Mouse (Mus musculus) left cerebral cortex, postnatal 10 days (tissue): Measurements from ENCODE around the gene Enox1. TPM values are rescaled to one million over a fixed set of nuclear protein-coding genes. Genes with fewer than 3 reads are reported as not detected.
A peak's percentile ranks its signal among the peaks of the same experiment; 100 is the strongest.

Experiments
- DNase-seq, 2 experiments: peaks; one replicate each; pipeline ENCODE4 v3.0.0; 2021 to 2022; ENCODE audit warnings: low spot score in 2 of 2, mixed read lengths in 1 of 2; ENCODE audit errors: extremely low spot score in 1 of 2
- intact Hi-C: fragments of 180-260 bp; cut with DNase I; formaldehyde crosslinking; loops from one replicate; pipeline ENCODE4 v1.15.1; 2025
- total RNA-seq, 2 experiments: library from RNA; stranded (reverse); gene quantifications; 2 replicates each; pipeline ENCODE4 v1.2.3; 2021

Enox1 gene
- total RNA-seq, 2 experiments from 2014 or later: 53.0 to 54.1 TPM

DNA sequence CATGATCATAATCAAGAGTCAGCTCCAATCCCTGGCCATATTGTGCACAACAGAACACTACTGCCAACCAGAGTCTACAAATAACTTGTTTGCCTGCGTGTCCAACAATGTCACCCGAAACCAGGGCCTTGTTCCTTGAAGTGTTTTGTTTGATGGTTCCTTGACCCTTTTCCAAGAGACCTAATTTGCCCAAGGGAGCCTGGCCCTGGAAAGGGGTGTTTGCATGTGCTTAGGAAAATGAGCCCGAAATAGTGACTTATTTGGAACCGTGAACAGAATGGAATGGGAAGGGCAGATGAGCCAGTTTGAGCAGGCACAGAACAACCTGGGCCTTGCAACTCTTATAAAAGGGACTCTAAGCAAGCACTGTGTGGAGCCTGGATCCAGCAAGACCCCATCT lies 316.9 kb downstream of the Enox1 start:
- intact Hi-C loops: no loop called here
- no peak for DNase-seq

DNA sequence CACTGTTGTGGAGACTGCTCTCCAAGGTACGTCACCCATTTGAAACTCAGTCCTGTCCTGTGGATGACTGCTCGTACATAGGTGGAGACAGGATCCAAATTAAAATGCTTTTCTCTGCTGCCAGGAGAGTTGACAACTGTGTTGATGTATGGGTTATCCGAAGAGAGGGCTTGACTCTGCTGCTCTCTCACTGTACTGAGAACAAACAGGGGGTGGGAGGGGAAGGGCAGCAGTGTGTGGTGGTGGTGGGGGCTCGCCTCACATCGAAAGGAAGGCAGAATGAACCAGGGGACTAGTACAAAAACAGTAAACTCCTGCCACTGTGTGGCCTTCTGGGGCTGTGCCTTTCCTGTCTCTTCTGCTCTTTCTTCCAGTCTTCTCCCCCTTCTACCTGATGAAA lies 317.5 kb downstream of the Enox1 start:
- intact Hi-C loops: no loop called here

DNA sequence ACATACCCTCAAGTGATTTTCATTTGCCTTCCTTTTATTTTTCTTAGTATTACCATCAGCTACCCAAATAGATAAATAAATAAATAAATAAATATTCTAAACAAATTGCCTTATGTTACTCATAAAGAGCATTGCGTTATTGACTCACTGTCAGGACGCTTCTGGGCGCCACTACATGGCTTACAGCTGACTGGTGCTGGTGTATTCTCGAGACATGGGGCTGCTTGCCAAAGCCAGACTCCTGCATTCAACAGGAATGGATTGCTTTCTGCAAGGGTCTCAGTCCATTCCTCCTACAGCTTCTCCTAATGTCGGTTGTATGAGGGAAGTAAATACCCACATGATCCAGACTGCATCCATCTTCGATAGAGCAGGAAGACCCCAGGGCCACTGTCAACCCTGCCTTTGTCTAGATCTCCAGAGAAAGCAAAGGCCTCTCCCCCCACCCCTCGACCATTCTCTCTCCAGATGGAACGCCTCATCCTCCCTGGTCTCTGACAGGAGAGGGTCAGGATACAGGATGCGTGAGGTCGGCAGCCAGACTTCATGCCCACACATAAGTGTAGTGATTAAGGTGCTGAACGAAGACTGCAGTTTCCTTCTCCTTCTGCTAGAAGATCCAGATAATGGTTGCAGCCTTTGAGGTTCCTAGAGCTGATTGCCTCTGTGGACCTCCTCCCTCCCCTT lies 318.7 kb downstream of the Enox1 start:
- intact Hi-C loops: no loop called here
- DNase-seq: no peak

More for the DNA sequence above, 317.5 kb downstream of the Enox1 start:
- no peak for DNase-seq

DNA sequence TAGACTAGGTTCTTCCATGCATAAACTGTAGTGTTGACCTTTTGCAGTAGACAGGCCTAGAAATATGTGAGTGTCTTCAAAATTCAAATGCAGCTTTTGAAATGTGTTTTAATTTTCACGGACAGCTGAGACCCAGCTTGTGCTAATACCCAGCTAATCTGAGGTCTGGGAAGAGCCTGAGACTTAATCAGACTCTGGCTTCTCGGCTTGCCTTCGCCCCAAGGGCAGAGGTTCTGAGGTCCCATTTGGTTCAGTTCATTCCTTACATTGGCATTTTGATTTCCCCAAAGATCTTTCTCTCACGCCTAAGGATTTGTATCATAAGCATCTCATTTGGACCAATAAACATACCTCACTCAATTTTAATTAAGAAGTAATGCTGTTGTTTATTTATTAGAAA lies 321.1 kb downstream of the Enox1 start:
- no peak for DNase-seq
- intact Hi-C loops: no loop called here

DNA sequence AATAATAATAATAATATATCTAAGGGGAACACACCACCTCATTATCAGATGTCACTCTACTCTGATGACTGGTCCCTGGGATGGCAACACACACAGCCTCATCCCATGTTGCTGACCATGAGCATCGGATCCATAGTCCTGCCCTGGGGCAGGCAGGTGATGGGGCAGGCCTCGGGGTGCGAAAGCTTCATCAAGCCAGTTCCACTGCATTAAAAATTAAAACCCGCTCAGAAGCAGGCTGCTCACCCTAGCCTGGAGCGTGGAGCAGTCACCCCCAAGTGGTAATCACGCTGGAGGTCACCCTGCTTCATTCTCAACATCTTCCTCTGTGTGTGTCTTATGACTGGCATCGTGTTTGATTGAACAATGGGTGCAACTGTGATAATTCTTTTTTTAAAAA lies 321.6 kb downstream of the Enox1 start:
- DNase-seq: no peak
- intact Hi-C loops: no loop called here

DNA sequence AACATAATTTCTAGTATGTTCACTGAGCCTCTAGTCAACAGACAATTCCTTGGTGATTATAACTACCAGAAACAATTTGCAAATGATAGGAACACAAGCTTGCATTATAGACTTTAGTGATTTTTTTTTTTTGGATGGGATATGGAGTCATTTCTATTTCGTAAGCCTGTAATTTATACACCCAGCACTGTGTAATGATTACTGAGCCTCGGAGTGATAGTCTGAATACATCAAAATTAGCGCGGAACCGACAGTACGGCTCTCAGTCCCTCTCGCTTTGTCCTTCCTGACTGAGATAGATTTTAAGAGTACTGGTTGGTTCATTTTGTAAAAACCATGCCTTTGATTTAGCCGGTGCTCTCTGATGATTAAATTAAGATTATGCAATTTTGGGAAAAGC lies 322.1 kb downstream of the Enox1 start:
- no peak for DNase-seq
- intact Hi-C loops: no loop called here

DNA sequence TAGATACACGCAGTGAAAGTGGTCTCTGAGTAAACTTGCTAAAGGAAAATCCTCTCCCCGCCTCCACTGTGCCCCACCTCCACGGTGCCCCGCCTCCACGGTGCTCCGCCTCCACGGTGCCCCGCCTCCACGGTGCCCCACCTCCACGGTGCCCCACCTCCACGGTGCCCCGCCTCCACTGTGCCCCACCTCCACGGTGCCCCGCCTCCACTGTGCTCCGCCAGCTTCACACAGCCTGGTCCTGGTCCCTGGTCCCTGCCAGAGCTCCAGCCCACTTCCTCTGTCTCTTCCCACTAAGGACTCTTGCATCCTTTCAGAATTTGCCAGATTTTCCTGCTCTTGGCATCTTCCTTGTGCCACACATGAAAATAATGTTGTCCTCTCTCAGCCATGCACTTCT lies 326.5 kb downstream of the Enox1 start:
- DNase-seq: no peak
- intact Hi-C loops: no loop called here

DNA sequence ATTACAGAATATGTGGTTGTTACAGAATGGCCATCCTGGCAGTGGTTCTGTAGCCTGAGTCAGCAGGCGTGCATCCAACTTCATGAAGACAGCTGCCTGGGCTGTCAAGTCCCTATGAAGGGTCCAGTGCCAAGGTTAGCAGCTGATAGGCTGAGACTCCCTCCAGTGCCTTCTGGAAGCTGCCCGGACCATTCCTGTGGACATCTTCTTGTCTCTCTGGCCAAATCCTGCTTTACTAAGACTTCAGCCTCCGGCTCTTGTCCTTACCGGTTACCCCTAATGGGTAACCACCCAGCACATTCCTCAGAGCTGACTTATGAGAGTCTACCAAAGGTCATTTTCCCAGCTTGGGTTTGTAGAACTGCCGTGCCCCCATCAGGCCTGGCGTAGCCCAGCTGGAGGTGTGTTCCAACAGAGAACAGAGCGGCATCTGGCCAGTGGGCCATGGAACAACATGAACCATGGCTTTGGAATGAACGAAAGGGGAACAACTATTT lies 328.4 kb downstream of the Enox1 start:
- peak in 1 of 2 experiments; percentile 36 for DNase-seq
- intact Hi-C loops: no loop called here

DNA sequence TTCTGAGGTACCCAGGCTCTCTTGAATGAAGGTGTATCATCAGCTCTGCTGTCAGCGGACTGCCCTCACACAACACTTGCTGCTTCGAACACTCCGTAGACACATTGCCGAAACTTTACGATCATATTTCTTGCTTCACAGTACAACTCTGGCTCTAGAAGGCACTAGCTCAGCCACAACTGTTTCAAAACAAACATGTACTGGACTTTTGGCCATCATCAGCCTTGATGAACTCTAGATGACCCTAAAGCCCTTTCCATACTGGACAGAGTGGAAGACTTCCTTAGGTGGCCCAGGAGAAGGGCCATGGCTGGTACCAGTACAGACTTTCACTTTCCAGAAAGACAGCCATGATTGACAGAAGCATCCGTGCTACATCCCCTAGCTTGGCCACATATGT lies 334.1 kb downstream of the Enox1 start:
- no peak for DNase-seq
- intact Hi-C loops: no loop called here

DNA sequence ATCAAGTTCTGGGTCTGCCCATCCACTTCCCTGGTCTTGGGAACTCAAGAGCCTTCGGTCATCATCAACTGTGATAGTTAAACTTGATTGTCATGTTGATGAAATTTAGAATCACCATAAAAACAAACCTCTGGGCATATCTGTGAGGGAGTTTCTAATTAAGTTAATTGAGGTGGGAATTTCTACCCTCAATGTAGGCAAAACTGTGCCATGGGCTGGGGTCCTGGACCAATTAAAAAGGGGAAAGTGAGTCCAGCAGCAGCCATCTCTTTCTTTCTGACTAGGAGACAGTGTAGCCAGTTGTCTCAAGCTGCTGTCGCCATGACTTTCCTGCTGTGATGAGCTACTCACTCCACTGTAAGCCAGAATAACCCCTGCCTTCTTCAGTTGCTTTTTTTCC lies 335.2 kb downstream of the Enox1 start:
- intact Hi-C loops: no loop called here

DNA sequence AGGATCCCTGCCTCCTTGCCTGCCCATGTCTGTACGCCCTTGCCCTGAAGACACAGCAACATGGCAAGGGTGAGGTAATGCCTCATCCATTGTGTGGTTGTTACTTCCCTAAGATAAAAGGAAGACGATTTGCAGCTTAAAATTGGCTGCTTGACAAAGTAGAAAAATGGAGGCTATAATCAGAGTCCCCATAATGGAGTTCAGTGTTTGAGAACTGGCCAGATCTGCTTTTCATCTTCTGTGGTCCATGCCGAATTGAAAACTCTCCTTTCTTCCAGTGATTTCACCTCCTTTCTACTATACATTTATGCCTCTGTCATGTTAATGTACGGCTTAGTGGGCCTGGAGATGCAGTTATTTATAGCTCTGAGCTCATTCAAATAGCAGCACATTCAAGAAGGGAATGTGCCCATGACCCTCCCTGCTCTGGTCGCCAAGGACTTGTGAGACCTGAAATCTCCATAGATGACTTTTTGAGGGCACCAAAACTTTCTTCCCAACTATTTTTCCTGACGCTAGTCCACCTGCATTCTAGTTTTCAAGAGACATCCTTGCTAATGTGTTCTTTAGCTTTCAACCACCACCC lies 343.5 kb downstream of the Enox1 start:
- no peak for DNase-seq

More for the DNA sequence above, 335.2 kb downstream of the Enox1 start:
- no peak for DNase-seq

DNA sequence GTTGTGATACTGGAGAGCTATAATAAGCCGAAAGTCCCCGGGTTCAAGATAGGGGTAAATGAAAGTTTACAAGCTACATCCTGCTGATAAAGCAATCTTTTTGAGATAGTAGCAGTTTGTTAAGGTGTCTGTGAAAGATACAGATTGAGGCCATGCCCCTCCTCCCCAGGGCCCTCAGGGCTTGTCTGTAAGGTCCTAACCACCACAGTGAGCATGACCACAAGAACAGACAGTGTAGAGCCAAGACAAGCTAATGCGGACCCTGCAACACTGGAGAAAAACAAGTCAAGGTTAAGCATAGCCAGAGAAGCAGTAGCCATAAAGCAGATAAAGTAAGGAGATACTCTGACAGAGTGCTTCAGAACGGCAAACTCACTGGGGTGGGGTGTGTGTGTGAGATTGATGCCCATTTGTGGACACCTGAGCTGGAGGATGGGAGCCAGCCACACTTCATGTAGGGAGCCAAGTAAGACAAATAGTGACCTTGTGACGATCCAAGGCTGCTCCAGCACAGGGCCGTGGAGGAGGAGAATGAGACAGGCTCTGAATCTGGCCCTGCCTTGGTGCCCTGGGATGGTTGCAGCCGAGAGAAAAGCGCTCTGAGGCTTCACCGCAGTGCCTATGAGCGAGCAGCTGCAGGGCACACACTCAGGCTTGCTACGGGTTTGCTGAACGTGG lies 348.0 kb downstream of the Enox1 start:
- intact Hi-C loops: no loop called here
- no peak for DNase-seq

More for the DNA sequence above, 343.5 kb downstream of the Enox1 start:
- intact Hi-C loops: no loop called here

DNA sequence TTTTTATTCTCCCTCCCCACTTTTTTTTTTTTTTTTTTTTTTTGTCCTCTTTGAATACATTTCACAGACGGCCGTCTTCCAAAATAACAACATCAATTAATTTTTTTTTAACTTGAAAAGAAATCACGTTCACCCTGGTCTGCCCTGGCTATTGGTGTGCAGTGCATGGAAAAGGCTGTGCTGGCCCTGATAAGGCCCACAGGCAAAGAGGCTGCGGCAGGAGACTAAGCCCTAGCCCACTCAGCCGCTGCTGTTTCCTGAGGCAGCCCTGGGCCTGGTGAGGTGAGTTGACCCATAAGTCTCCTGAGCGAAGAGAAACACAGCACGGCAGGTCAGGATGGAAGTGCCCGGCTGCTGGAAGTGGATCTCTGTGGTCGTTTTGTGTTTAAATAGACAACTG lies 349.8 kb downstream of the Enox1 start:
- intact Hi-C loops: no loop called here
- DNase-seq: no peak

DNA sequence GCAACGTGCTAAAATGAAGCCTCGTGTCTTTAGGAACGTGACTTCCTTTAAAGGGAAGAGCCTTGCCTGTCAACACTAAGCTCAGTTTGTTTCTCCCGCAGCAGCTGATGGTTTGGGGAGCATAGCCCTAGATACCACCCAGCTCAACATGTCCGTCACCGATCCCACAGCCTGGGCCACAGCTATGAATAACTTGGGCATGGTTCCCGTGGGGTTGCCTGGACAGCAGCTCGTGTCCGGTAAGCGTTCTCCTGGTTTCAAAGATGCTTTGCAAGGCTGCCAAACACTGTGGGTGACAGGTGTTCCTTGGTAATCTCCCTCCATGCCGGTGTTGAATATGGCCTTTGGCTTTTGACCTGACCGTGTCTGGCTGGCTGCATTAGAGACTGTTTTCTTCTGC lies 351.5 kb downstream of the Enox1 start:
- intact Hi-C loops: no loop called here
- peak in 1 of 2 experiments; percentile 24 for DNase-seq

DNA sequence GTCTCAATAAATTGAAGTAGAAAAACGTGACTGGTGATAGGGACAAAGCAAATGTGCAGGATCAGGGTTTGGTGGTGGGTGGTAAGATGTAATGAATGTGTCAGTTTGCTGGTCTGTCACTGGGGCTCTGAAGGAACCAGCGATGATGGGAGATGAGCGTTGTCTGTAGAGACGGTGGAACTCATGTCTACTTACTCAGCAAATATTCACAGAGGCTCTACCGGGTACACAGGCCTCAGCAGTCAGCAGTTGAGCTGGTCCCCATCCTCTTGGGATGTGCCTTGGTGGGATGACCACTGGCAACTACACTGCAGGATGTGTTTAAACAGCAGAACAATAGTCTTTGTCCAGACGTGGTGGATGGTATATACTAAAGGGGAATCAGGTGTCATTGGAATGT lies 352.5 kb downstream of the Enox1 start:
- no peak for DNase-seq
- intact Hi-C loops: no loop called here

DNA sequence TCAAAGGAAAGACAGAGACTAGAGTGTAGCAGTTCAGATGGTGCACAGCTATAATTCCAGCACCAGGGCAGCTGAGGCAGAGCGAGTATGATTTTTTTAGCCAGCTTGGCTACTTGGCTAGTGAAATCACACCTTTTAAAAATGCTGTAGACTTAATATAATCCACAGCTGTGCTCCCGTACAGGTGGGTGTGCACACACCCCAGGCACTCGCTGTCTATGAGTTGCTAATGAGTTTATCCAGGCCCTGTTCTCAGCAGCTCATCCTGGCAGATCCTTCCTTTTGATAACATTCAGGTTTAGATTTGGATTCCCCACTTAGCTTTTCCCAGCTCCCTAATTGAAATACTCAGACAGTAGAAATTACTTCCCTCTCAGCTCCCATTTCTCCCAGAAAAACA lies 353.4 kb downstream of the Enox1 start:
- intact Hi-C loops: no loop called here
- DNase-seq: no peak

DNA sequence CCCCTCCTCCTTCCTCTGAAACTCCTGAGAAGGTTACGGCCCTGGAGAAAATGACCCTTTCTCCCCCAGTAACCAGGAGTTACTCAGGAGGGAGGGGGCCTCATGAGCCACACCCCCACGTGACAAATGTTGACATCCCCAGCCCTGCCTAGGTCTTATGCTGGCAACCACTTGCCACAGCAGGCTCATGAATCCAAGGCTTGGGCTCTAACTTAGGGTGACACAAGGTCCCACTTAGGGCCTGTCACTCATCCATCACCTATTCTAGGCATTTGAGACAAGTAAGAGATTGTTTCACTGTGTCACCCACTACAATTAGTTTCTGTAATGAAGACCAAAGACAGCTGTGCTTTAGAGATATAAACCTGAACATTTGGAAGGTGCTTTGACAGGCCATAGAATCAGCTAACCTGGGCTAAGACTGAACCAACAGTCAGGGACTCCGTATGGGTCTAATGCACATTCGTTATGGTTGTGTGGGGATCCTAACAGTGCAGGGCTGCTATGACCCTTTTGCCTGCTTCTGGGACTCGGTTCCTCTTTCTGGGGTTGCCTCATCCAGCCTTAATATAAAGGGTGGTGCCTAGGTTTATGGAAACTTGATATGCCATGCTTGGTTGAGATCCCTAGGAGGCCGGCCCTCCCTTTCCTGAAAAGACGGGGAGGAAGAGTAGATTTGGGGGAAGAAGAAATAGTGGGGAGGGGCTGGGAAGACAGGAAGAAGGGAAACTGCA lies 354.7 kb downstream of the Enox1 start:
- DNase-seq: no peak
- intact Hi-C loops: no loop called here

DNA sequence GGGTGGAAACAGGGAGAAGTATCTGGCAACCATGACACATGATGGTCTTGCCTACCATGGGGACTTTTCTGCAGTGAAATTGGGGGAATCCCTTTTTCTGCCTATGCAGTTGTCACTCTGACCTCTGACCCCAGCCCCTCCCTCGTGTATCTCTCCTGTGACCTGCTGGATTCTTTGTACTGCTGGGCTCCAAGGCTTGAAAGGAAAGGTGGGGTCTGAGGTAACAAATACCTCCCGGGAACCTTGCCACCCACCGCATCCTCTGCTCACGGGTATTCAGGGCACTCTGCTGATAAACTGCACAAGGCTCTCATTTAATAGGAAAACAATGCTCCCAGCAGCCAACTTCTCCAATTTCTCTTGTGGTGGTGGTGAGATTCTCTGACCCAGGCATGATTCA lies 361.5 kb downstream of the Enox1 start:
- DNase-seq: no peak
- intact Hi-C loops: no loop called here

DNA sequence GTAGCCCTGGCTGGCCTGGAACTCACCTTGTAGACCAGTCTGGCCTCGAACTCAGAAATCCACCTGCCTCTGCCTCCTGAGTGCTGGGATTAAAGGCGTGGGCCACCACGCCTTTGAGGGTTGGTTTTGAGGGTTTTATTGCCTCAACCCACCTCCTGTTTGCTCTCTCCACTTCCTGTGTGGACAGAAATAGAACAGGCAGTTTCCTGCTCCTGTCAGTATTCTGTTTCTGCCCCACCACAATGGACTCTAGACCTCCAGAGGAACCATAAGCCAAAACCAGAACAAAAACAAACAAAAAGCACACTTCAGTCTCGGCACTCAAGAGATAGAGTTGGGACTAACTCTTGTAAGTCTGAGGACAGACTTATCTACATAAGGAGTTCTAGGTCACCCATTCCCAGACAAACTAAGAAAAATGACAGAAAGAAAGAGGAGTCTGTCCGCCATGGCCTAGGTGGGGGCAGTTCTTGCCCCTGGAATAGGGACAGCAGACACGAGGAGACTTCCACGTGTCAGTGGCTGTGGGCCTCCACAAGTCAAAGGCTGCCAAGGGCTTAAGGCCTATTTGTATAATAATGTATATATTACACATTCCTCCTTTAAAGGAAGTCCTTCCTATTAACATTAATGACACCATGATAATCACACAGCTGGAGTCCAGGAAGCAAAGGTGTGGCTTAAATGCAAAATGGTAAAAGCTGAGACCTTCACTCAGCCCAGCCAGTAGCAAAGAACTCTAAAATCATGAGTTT lies 362.6 kb downstream of the Enox1 start:
- no peak for DNase-seq
- intact Hi-C loops: no loop called here
